Mouse (Mus musculus): Measurements from ENCODE around the gene Ormdl3. TPM values are rescaled to one million over a fixed set of nuclear protein-coding genes. Genes with fewer than 3 reads are reported as not detected.

Gene Ormdl3
- polyA plus RNA-seq, 1 experiment from 2014 or later: 12.0 TPM

- Histone ChIP-seq H3K4me3 (ENCODE audit: low read depth, low read length) (peak overlapping the region; percentile 75), H3K9me3 (ENCODE audit: control insufficient read depth, low read length) (no peaks in the 10 kb centered on the region), H3K27me3 (ENCODE audit: control insufficient read depth, insufficient read depth, low read length) (peaks cover 44% of the 10 kb centered on the region), H3K9ac (ENCODE audit: low read length) (peak overlapping the region; percentile 76), H3K4me2 (peak overlapping the region; percentile 77), H3K36me3 (ENCODE audit: control insufficient read depth, insufficient read depth, low read length) (no peaks in the 10 kb centered on the region), H3K27ac (ENCODE audit: low read depth, low read length) (no peak overlapping the region), H3K4me1 (ENCODE audit: control insufficient read depth, insufficient read depth, low read length) (peaks cover 4% of the 10 kb centered on the region)
- 0 out of 2 replicates have a peak, but pooled peaks have one; percentile 6 for ATAC-seq (ENCODE audit: low FRiP score)
- WGBS: 21% methylated on average over 20 of the region's 20 CpGs
- DNase-seq (ENCODE audit: low spot score, missing footprints): no peak
Measured at GRCm38 (mm10) chr11:98550311-98550974, 36.7 kb downstream of the Ormdl3 start.

DNA sequence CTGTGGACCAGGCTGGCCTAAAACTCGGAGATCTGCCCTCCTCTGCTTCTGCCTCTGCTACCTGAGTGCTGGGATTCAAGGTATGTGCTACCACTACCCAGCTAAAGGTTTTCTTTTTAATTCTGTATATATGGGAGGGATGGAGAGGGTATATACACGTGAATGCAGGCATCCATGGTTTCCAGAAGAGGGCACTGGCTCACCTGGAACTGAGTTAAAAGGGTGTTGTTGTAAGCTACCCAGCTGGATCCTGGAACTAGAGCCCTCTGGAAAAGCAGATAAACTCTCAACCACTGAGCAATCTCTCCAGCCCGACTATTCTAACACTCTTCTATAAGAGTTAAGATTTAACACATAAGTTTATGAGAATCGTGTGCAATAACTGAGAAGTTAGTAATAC is 37.8 kb downstream of the Ormdl3 start:
- Histone ChIP-seq H3K36me3 (ENCODE audit: control insufficient read depth, insufficient read depth, low read length) (no peaks in the 10 kb centered on the region), H3K9ac (ENCODE audit: low read length) (no peak overlapping the region), H3K4me2 (no peak overlapping the region), H3K27me3 (ENCODE audit: control insufficient read depth, insufficient read depth, low read length) (peaks cover 50% of the 10 kb centered on the region), H3K4me1 (ENCODE audit: control insufficient read depth, insufficient read depth, low read length) (peaks cover 4% of the 10 kb centered on the region), H3K27ac (ENCODE audit: low read depth, low read length) (no peak overlapping the region), H3K9me3 (ENCODE audit: control insufficient read depth, low read length) (no peaks in the 10 kb centered on the region), H3K4me3 (ENCODE audit: low read depth, low read length) (no peak overlapping the region)
- 69% methylated on average over 4 of the region's 4 CpGs for WGBS
- DNase-seq (ENCODE audit: low spot score, missing footprints) (no peak), ATAC-seq (ENCODE audit: low FRiP score) (no peak)

- DNase-seq (ENCODE audit: low spot score, missing footprints): no peak
- no peak overlapping the region for H3K4me3 ChIP-seq (ENCODE audit: low read depth, low read length)
- H3K4me2 ChIP-seq: no peak overlapping the region
Measured at GRCm38 (mm10) chr11:98547308-98547693, 39.9 kb downstream of the Ormdl3 start.

DNA sequence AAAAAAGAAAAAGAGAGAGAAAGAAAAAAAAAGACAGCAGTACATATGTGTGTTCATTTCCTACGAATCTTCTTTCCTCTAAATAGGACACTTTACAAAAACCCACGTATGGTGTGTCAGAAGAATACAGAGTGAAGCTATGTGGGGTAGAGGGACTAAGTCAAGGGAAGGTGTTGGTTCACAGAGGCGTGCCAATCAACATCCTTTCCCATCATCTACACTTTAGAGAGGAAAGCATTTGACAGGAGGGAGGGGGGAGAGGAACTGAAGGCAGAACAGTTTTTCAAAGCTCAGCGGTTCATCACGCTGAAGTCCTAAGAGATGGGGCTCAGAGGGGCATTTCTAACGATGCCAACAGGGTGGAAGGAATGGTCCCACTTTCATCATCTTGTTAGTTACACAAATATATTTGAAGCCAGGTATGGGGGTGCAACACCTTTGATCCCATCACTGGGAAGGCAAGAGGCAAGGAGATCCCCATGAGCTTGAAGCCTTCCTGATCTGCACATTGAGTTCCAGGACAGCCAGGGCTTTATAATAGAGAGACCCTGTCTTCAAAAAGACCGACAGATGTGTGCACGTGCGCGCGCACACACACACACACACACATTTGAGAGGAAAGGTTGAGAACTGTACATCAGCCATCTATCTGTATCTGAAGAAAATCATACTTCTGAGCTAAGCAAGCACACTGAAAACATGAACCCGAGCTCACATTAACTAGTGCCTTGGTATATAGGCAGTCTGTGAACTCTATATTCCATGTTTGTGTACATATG is 40.5 kb downstream of the Ormdl3 start:
- 37% methylated on average over 12 of the region's 12 CpGs for WGBS
- Histone ChIP-seq H3K27ac (ENCODE audit: low read depth, low read length) (no peak overlapping the region), H3K9ac (ENCODE audit: low read length) (no peak overlapping the region), H3K27me3 (ENCODE audit: control insufficient read depth, insufficient read depth, low read length) (peaks cover 60% of the 10 kb centered on the region), H3K4me1 (ENCODE audit: control insufficient read depth, insufficient read depth, low read length) (peaks cover 4% of the 10 kb centered on the region), H3K9me3 (ENCODE audit: control insufficient read depth, low read length) (no peaks in the 10 kb centered on the region), H3K36me3 (ENCODE audit: control insufficient read depth, insufficient read depth, low read length) (no peaks in the 10 kb centered on the region), H3K4me3 (ENCODE audit: low read depth, low read length) (no peak overlapping the region), H3K4me2 (no peak overlapping the region)
- ATAC-seq (ENCODE audit: low FRiP score) (no peak), DNase-seq (ENCODE audit: low spot score, missing footprints) (peak; percentile 88)

More at GRCm38 (mm10) chr11:98547308-98547693, 39.9 kb downstream of the Ormdl3 start:
- H3K27ac ChIP-seq (ENCODE audit: low read depth, low read length): no peak overlapping the region
- peaks cover 4% of the 10 kb centered on the region for H3K4me1 ChIP-seq (ENCODE audit: control insufficient read depth, insufficient read depth, low read length)
- H3K36me3 ChIP-seq (ENCODE audit: control insufficient read depth, insufficient read depth, low read length): no peaks in the 10 kb centered on the region
- no peak for ATAC-seq (ENCODE audit: low FRiP score)
- no peak overlapping the region for H3K9ac ChIP-seq (ENCODE audit: low read length)
- peaks cover 60% of the 10 kb centered on the region for H3K27me3 ChIP-seq (ENCODE audit: control insufficient read depth, insufficient read depth, low read length)
- WGBS: 54% methylated on average over 3 of the region's 3 CpGs
- H3K9me3 ChIP-seq (ENCODE audit: control insufficient read depth, low read length): no peaks in the 10 kb centered on the region

GRCm38 (mm10) chr11:98545711-98546231 is 41.4 kb downstream of the Ormdl3 start, which contains the start of gene Ikzf3:
Ikzf3 (minus strand) TSS chr11:98546031.
- Histone ChIP-seq H3K36me3 (ENCODE audit: control insufficient read depth, insufficient read depth, low read length) (no peaks in the 10 kb centered on the region), H3K27ac (ENCODE audit: low read depth, low read length) (no peak within 1 kb of the TSS), H3K27me3 (ENCODE audit: control insufficient read depth, insufficient read depth, low read length) (peaks cover 60% of the 10 kb centered on the region), H3K4me2 (peak within 1 kb of the TSS; percentile 62), H3K4me1 (ENCODE audit: control insufficient read depth, insufficient read depth, low read length) (peaks cover 4% of the 10 kb centered on the region), H3K4me3 (ENCODE audit: low read depth, low read length) (peak within 1 kb of the TSS; percentile 33), H3K9me3 (ENCODE audit: control insufficient read depth, low read length) (no peaks in the 10 kb centered on the region), H3K9ac (ENCODE audit: low read length) (peak within 1 kb of the TSS; percentile 24; the same call in 1 of the 2 replicates)
- DNase-seq (ENCODE audit: low spot score, missing footprints): peak; percentile 96
- ATAC-seq (ENCODE audit: low FRiP score): no peak
- WGBS: under 1% methylated on average over 58 of the region's 58 CpGs

DNA sequence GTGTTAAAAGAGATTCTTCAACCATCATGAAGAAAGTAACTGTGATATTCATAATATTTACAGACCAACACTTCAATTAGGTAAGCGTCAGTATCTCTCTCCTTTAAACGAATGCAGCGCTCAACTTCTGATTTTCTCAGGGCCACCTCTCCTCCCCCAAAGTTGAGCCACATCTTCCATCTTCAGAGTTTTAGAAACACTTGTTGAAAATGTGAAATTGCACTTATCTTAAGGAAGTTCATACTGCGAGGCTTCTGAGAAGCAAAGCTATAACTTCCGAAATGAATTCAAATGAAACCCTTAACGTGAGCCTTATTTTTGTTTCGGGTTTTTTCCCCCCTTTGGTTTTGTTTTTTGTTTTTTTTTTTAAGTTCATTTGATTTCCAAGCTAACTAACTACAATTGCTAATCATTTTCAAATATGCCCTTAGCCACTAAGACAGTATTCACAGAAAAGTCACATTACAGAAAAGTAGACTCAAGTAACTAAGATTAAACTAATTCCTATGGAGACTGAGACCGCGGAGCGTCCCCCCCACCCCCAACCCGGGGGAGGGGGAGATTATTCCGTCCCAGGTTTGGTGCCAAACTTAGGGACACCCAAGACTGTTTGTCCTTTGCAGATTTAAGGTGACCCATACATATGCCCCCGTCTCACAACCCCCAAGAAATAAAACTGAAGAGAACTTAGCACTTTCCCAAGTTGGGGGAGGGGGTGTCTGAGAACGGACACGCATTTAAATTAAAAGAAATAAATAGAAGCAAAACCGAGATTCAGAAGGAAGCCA is 42.1 kb downstream of the Ormdl3 start:
- H3K4me3 ChIP-seq (ENCODE audit: low read depth, low read length): peak overlapping the region; percentile 33
- peak overlapping the region; percentile 62 for H3K4me2 ChIP-seq
- no peaks in the 10 kb centered on the region for H3K9me3 ChIP-seq (ENCODE audit: control insufficient read depth, low read length)
- WGBS: 3% methylated on average over 16 of the region's 16 CpGs
- H3K27me3 ChIP-seq (ENCODE audit: control insufficient read depth, insufficient read depth, low read length): peaks cover 55% of the 10 kb centered on the region
- 0 out of 2 replicates have a peak overlapping the region, but pooled peaks have one; percentile 24 for H3K9ac ChIP-seq (ENCODE audit: low read length)
- H3K27ac ChIP-seq (ENCODE audit: low read depth, low read length): no peak overlapping the region
- H3K4me1 ChIP-seq (ENCODE audit: control insufficient read depth, insufficient read depth, low read length): peaks cover 4% of the 10 kb centered on the region
- no peaks in the 10 kb centered on the region for H3K36me3 ChIP-seq (ENCODE audit: control insufficient read depth, insufficient read depth, low read length)
- ATAC-seq (ENCODE audit: low FRiP score) (no peak), DNase-seq (ENCODE audit: low spot score, missing footprints) (peak; percentile 94)

DNA sequence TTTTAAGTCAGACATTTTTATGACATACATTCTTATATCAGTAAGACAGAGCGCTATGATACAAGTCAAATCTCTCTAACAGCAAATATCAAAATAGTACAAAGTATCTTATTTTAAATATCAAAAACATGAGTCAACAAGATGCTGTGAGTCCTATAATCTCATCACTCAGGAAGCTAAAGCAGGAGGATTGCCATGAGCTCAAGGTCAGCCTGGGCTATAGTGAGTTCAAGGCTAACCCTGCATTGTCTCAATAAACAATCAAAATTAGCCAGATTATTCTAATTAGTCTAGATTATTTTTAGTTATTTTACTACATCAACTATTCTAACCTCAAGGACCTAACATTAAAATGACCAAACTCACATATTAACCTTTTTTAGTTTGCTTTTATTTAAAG is 43.8 kb downstream of the Ormdl3 start:
- Histone ChIP-seq H3K4me3 (ENCODE audit: low read depth, low read length) (no peak overlapping the region), H3K9ac (ENCODE audit: low read length) (no peak overlapping the region), H3K4me1 (ENCODE audit: control insufficient read depth, insufficient read depth, low read length) (peaks cover 4% of the 10 kb centered on the region), H3K4me2 (no peak overlapping the region), H3K36me3 (ENCODE audit: control insufficient read depth, insufficient read depth, low read length) (no peaks in the 10 kb centered on the region), H3K9me3 (ENCODE audit: control insufficient read depth, low read length) (no peaks in the 10 kb centered on the region), H3K27ac (ENCODE audit: low read depth, low read length) (no peak overlapping the region), H3K27me3 (ENCODE audit: control insufficient read depth, insufficient read depth, low read length) (peaks cover 44% of the 10 kb centered on the region)
- WGBS: 74% methylated on average over 1 of the region's 1 CpGs
- ATAC-seq (ENCODE audit: low FRiP score) (no peak), DNase-seq (ENCODE audit: low spot score, missing footprints) (no peak)

- WGBS: 76% methylated on average over 8 of the region's 8 CpGs
- Histone ChIP-seq H3K4me2 (no peak overlapping the region), H3K27me3 (ENCODE audit: control insufficient read depth, insufficient read depth, low read length) (peaks cover 39% of the 10 kb centered on the region), H3K36me3 (ENCODE audit: control insufficient read depth, insufficient read depth, low read length) (no peaks in the 10 kb centered on the region), H3K9ac (ENCODE audit: low read length) (no peak overlapping the region), H3K4me3 (ENCODE audit: low read depth, low read length) (no peak overlapping the region), H3K4me1 (ENCODE audit: control insufficient read depth, insufficient read depth, low read length) (peaks cover 4% of the 10 kb centered on the region), H3K27ac (ENCODE audit: low read depth, low read length) (no peak overlapping the region), H3K9me3 (ENCODE audit: control insufficient read depth, low read length) (no peaks in the 10 kb centered on the region)
- DNase-seq (ENCODE audit: low spot score, missing footprints) (no peak), ATAC-seq (ENCODE audit: low FRiP score) (no peak)
Measured at GRCm38 (mm10) chr11:98542553-98542952, 44.6 kb downstream of the Ormdl3 start.
